Mouse (Mus musculus) heart, postnatal 14 days (tissue): ENCODE measurements around the gene Gm19684. TPM values are rescaled to one million over a fixed set of nuclear protein-coding genes. Genes with fewer than 3 reads are reported as not detected.
"Not testable (repeated sequence)": the region's sequence is repeated elsewhere in the genome, so short reads cannot be mapped to it uniquely, and the experiment has no call there.

Experiments used
- DNase-seq, 2 experiments: peaks; one replicate each; pipeline ENCODE4 v3.0.0; 2021 to 2022
- intact Hi-C: fragments of 180-260 bp; cut with DNase I; formaldehyde crosslinking; loops from one replicate; pipeline ENCODE4 v1.15.1; 2025
- total RNA-seq, 2 experiments: library from RNA; stranded (reverse); gene quantifications; 2 replicates each; pipeline ENCODE4 v1.2.3; 2021

Gm19684 gene
- total RNA-seq, 2 experiments from 2014 or later: not detected

GRCm38 (mm10) chr17:36128968-36129817 lies 7.7 kb downstream of the Gm19684 start, which contains the start of gene Gm7030:
Gene Gm7030, minus strand, starts transcription at chr17:36129425.
- intact Hi-C loops, DNase-seq: not testable (repeated sequence)

- DNase-seq: no peak
- intact Hi-C loops: loop anchor here (10.0 kb wide), 1 partner anchor 67 kb away; no protein-coding TSS in a partner anchor
Measured at GRCm38 (mm10) chr17:36131516-36132265, 10.2 kb downstream of the Gm19684 start.

- intact Hi-C loops: loop anchor here (10.0 kb wide), 1 partner anchor 71 kb away; no protein-coding TSS in a partner anchor
- not testable (repeated sequence) for DNase-seq
Measured at GRCm38 (mm10) chr17:36135421-36136231, 14.1 kb downstream of the Gm19684 start.

- not testable (repeated sequence) for DNase-seq
- intact Hi-C loops: loop anchor here (10.0 kb wide), 1 partner anchor 72 kb away; no protein-coding TSS in a partner anchor
Measured at GRCm38 (mm10) chr17:36136299-36136848, 14.9 kb downstream of the Gm19684 start.

- intact Hi-C loops: no loop called here
- peak; percentile 10 to 24 for DNase-seq
Measured at GRCm38 (mm10) chr17:36145111-36145860, 23.8 kb downstream of the Gm19684 start.

GRCm38 (mm10) chr17:36145861-36146156 lies 24.3 kb downstream of the Gm19684 start:
- intact Hi-C loops, DNase-seq: not testable (repeated sequence)

GRCm38 (mm10) chr17:36146937-36147336 lies 25.5 kb downstream of the Gm19684 start:
- intact Hi-C loops, DNase-seq: not testable (repeated sequence)

- intact Hi-C loops, DNase-seq: not testable (repeated sequence)
Measured at GRCm38 (mm10) chr17:36148468-36148867, 27.0 kb downstream of the Gm19684 start.

- DNase-seq, intact Hi-C loops: not testable (repeated sequence)
Measured at GRCm38 (mm10) chr17:36151200-36151599, 29.7 kb downstream of the Gm19684 start.

- no peak for DNase-seq
- intact Hi-C loops: no loop called here
Measured at GRCm38 (mm10) chr17:36154271-36155149, 33.0 kb downstream of the Gm19684 start.

GRCm38 (mm10) chr17:36157782-36158181 lies 36.3 kb downstream of the Gm19684 start:
- intact Hi-C loops, DNase-seq: not testable (repeated sequence)

- intact Hi-C loops, DNase-seq: not testable (repeated sequence)
Measured at GRCm38 (mm10) chr17:36158264-36158663, 36.8 kb downstream of the Gm19684 start.

- intact Hi-C loops: no loop called here
- no peak for DNase-seq
Measured at GRCm38 (mm10) chr17:36161129-36162051, 39.9 kb downstream of the Gm19684 start.

GRCm38 (mm10) chr17:36166901-36167300 lies 45.4 kb downstream of the Gm19684 start:
- DNase-seq, intact Hi-C loops: not testable (repeated sequence)

- intact Hi-C loops: no loop called here
- no peak for DNase-seq
Measured at GRCm38 (mm10) chr17:36167306-36168038, 46.0 kb downstream of the Gm19684 start.

GRCm38 (mm10) chr17:36168039-36168652 lies 46.7 kb downstream of the Gm19684 start, which contains the start of gene Gm8909:
Gene Gm8909, minus strand, starts transcription at chr17:36168537.
- intact Hi-C loops: no loop called here
- no peak for DNase-seq
